Mouse (Mus musculus): ENCODE measurements around the gene Ghsr. TPM values are rescaled to one million over a fixed set of nuclear protein-coding genes. Genes with fewer than 3 reads are reported as not detected.

Gene Ghsr
- polyA plus RNA-seq, 1 experiment from 2014 or later = not detected

GRCm38 (mm10) chr3:27345526-27345925 is 25.6 kb upstream of the Ghsr start:
- Histone ChIP-seq H3K27me3 (ENCODE audit: control insufficient read depth, insufficient read depth, low read length) (no peaks in the 10 kb centered on the region), H3K9ac (ENCODE audit: low read depth, low read length) (no peak overlapping the region), H3K27ac (ENCODE audit: low read depth, low read length) (no peak overlapping the region), H3K36me3 (ENCODE audit: control insufficient read depth, insufficient read depth, low read length) (no peaks in the 10 kb centered on the region), H3K4me1 (ENCODE audit: control insufficient read depth, insufficient read depth, low read length) (no peaks in the 10 kb centered on the region), H3K4me2 (no peak overlapping the region), H3K9me3 (replicated peaks; ENCODE audit: control insufficient read depth, low read length) (no peaks in the 10 kb centered on the region), H3K4me3 (ENCODE audit: low read depth, low read length) (no peak overlapping the region)
- WGBS (ENCODE audit: insufficient replicate concordance) = 50% methylated on average over 6 of the region's 6 CpGs
- ATAC-seq (replicated peaks; ENCODE audit: insufficient number of reproducible peaks, low FRiP score, low TSS enrichment) = no peak

GRCm38 (mm10) chr3:27348462-27348861 is 22.7 kb upstream of the Ghsr start:
- ATAC-seq (replicated peaks; ENCODE audit: insufficient number of reproducible peaks, low FRiP score, low TSS enrichment) = no peak
- H3K36me3 ChIP-seq (ENCODE audit: control insufficient read depth, insufficient read depth, low read length) = no peaks in the 10 kb centered on the region
- WGBS (ENCODE audit: insufficient replicate concordance) = 69% methylated on average over 5 of the region's 5 CpGs

GRCm38 (mm10) chr3:27351105-27351504 is 20.0 kb upstream of the Ghsr start:
- H3K4me2 ChIP-seq = no peak overlapping the region
- H3K4me1 ChIP-seq (ENCODE audit: control insufficient read depth, insufficient read depth, low read length) = no peaks in the 10 kb centered on the region
- WGBS (ENCODE audit: insufficient replicate concordance) = 76% methylated on average over 9 of the region's 9 CpGs
- no peak overlapping the region for H3K4me3 ChIP-seq (ENCODE audit: low read depth, low read length)
- H3K9me3 ChIP-seq (replicated peaks; ENCODE audit: control insufficient read depth, low read length) = no peaks in the 10 kb centered on the region
- no peak for ATAC-seq (replicated peaks; ENCODE audit: insufficient number of reproducible peaks, low FRiP score, low TSS enrichment)
- no peak overlapping the region for H3K27ac ChIP-seq (ENCODE audit: low read depth, low read length)
- H3K36me3 ChIP-seq (ENCODE audit: control insufficient read depth, insufficient read depth, low read length) = no peaks in the 10 kb centered on the region
- no peaks in the 10 kb centered on the region for H3K27me3 ChIP-seq (ENCODE audit: control insufficient read depth, insufficient read depth, low read length)
- no peak overlapping the region for H3K9ac ChIP-seq (ENCODE audit: low read depth, low read length)

More at GRCm38 (mm10) chr3:27348462-27348861, 22.7 kb upstream of the Ghsr start:
- H3K27ac ChIP-seq (ENCODE audit: low read depth, low read length) = no peak overlapping the region
- no peak overlapping the region for H3K9ac ChIP-seq (ENCODE audit: low read depth, low read length)
- H3K27me3 ChIP-seq (ENCODE audit: control insufficient read depth, insufficient read depth, low read length) = no peaks in the 10 kb centered on the region
- no peak overlapping the region for H3K4me2 ChIP-seq
- no peak overlapping the region for H3K4me3 ChIP-seq (ENCODE audit: low read depth, low read length)
- H3K4me1 ChIP-seq (ENCODE audit: control insufficient read depth, insufficient read depth, low read length) = no peaks in the 10 kb centered on the region
- H3K9me3 ChIP-seq (replicated peaks; ENCODE audit: control insufficient read depth, low read length) = no peaks in the 10 kb centered on the region

GRCm38 (mm10) chr3:27359100-27359720 is 11.9 kb upstream of the Ghsr start:
- no peak overlapping the region for H3K4me3 ChIP-seq (ENCODE audit: low read depth, low read length)
- no peaks in the 10 kb centered on the region for H3K9me3 ChIP-seq (replicated peaks; ENCODE audit: control insufficient read depth, low read length)
- 78% methylated on average over 2 of the region's 2 CpGs for WGBS (ENCODE audit: insufficient replicate concordance)
- ATAC-seq (replicated peaks; ENCODE audit: insufficient number of reproducible peaks, low FRiP score, low TSS enrichment) = no peak
- H3K9ac ChIP-seq (ENCODE audit: low read depth, low read length) = no peak overlapping the region
- H3K27me3 ChIP-seq (ENCODE audit: control insufficient read depth, insufficient read depth, low read length) = no peaks in the 10 kb centered on the region
- H3K4me2 ChIP-seq = no peak overlapping the region
- H3K27ac ChIP-seq (ENCODE audit: low read depth, low read length) = no peak overlapping the region
- H3K36me3 ChIP-seq (ENCODE audit: control insufficient read depth, insufficient read depth, low read length) = no peaks in the 10 kb centered on the region
- H3K4me1 ChIP-seq (ENCODE audit: control insufficient read depth, insufficient read depth, low read length) = no peaks in the 10 kb centered on the region

GRCm38 (mm10) chr3:27370125-27370524 is 1.0 kb upstream of the Ghsr start:
- Histone ChIP-seq H3K4me3 (ENCODE audit: low read depth, low read length) (no peak overlapping the region), H3K27me3 (ENCODE audit: control insufficient read depth, insufficient read depth, low read length) (peaks cover 50% of the 10 kb centered on the region), H3K4me2 (no peak overlapping the region), H3K27ac (ENCODE audit: low read depth, low read length) (no peak overlapping the region), H3K9ac (ENCODE audit: low read depth, low read length) (no peak overlapping the region), H3K9me3 (replicated peaks; ENCODE audit: control insufficient read depth, low read length) (no peaks in the 10 kb centered on the region), H3K36me3 (ENCODE audit: control insufficient read depth, insufficient read depth, low read length) (no peaks in the 10 kb centered on the region), H3K4me1 (ENCODE audit: control insufficient read depth, insufficient read depth, low read length) (peaks cover 7% of the 10 kb centered on the region)
- ATAC-seq (replicated peaks; ENCODE audit: insufficient number of reproducible peaks, low FRiP score, low TSS enrichment) = no peak
- 4% methylated on average over 10 of the region's 10 CpGs for WGBS (ENCODE audit: insufficient replicate concordance)

- H3K27me3 ChIP-seq (ENCODE audit: control insufficient read depth, insufficient read depth, low read length) = peaks cover 50% of the 10 kb centered on the region
- H3K4me1 ChIP-seq (ENCODE audit: control insufficient read depth, insufficient read depth, low read length) = peaks cover 7% of the 10 kb centered on the region
- no peaks in the 10 kb centered on the region for H3K36me3 ChIP-seq (ENCODE audit: control insufficient read depth, insufficient read depth, low read length)
- 3% methylated on average over 20 of the region's 20 CpGs for WGBS (ENCODE audit: insufficient replicate concordance)
- no peak overlapping the region for H3K4me2 ChIP-seq
- no peak for ATAC-seq (replicated peaks; ENCODE audit: insufficient number of reproducible peaks, low FRiP score, low TSS enrichment)
- no peak overlapping the region for H3K9ac ChIP-seq (ENCODE audit: low read depth, low read length)
- H3K4me3 ChIP-seq (ENCODE audit: low read depth, low read length) = no peak overlapping the region
- no peaks in the 10 kb centered on the region for H3K9me3 ChIP-seq (replicated peaks; ENCODE audit: control insufficient read depth, low read length)
- H3K27ac ChIP-seq (ENCODE audit: low read depth, low read length) = no peak overlapping the region
These were observed 422 bp upstream of the Ghsr start for GRCm38 (mm10) chr3:27370582-27371275.

- Histone ChIP-seq H3K36me3 (ENCODE audit: control insufficient read depth, insufficient read depth, low read length) (no peaks in the 10 kb centered on the region), H3K4me1 (ENCODE audit: control insufficient read depth, insufficient read depth, low read length) (peaks cover 7% of the 10 kb centered on the region), H3K4me2 (peak overlapping the region; percentile 51), H3K27me3 (ENCODE audit: control insufficient read depth, insufficient read depth, low read length) (peaks cover 50% of the 10 kb centered on the region), H3K4me3 (ENCODE audit: low read depth, low read length) (peak overlapping the region; percentile 22), H3K27ac (ENCODE audit: low read depth, low read length) (no peak overlapping the region), H3K9me3 (replicated peaks; ENCODE audit: control insufficient read depth, low read length) (no peaks in the 10 kb centered on the region), H3K9ac (ENCODE audit: low read depth, low read length) (no peak overlapping the region)
- 2% methylated on average over 76 of the region's 77 CpGs for WGBS (ENCODE audit: insufficient replicate concordance)
- no peak for ATAC-seq (replicated peaks; ENCODE audit: insufficient number of reproducible peaks, low FRiP score, low TSS enrichment)
These were observed 837 bp downstream of the Ghsr start for GRCm38 (mm10) chr3:27371725-27372650.

- no peak for ATAC-seq (replicated peaks; ENCODE audit: insufficient number of reproducible peaks, low FRiP score, low TSS enrichment)
- H3K27me3 ChIP-seq (ENCODE audit: control insufficient read depth, insufficient read depth, low read length) = peaks cover 50% of the 10 kb centered on the region
- H3K4me3 ChIP-seq (ENCODE audit: low read depth, low read length) = no peak overlapping the region
- 58% methylated on average over 9 of the region's 9 CpGs for WGBS (ENCODE audit: insufficient replicate concordance)
- no peak overlapping the region for H3K4me2 ChIP-seq
- H3K9me3 ChIP-seq (replicated peaks; ENCODE audit: control insufficient read depth, low read length) = no peaks in the 10 kb centered on the region
- no peak overlapping the region for H3K27ac ChIP-seq (ENCODE audit: low read depth, low read length)
- peaks cover 7% of the 10 kb centered on the region for H3K4me1 ChIP-seq (ENCODE audit: control insufficient read depth, insufficient read depth, low read length)
- H3K36me3 ChIP-seq (ENCODE audit: control insufficient read depth, insufficient read depth, low read length) = no peaks in the 10 kb centered on the region
- H3K9ac ChIP-seq (ENCODE audit: low read depth, low read length) = no peak overlapping the region
These were observed 3.2 kb downstream of the Ghsr start for GRCm38 (mm10) chr3:27374396-27374795.
